Mouse (Mus musculus): ENCODE data around the gene Fam78a. TPM values are rescaled to one million over a fixed set of nuclear protein-coding genes. Genes with fewer than 3 reads are reported as not detected.

The Fam78a gene
- total RNA-seq, 2 experiments from 2014 or later: 6.2 to 9.6 TPM

DNA sequence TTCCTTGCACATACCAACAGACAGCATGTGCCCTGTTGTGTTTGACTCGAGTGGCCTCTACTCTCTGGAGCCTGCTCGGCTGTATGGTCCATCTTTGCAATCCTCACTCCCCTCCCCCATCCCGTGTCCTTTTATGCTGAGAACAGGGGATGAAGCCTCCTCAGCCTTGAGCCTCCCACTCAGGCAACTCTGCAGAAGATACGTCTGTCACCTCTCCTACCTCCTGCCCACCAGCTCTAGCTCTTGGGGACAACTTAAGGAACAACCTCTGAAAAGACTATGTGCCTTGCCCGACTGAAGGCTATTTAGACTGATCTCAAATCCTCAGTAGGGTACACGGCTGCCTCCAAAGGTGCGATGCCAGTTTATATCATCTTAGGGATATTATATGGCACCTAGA lies 18.9 kb upstream of the Fam78a start:
- DNase-seq (ENCODE audit: low spot score in 2 of 2): peak; percentile 46 to 68

DNA sequence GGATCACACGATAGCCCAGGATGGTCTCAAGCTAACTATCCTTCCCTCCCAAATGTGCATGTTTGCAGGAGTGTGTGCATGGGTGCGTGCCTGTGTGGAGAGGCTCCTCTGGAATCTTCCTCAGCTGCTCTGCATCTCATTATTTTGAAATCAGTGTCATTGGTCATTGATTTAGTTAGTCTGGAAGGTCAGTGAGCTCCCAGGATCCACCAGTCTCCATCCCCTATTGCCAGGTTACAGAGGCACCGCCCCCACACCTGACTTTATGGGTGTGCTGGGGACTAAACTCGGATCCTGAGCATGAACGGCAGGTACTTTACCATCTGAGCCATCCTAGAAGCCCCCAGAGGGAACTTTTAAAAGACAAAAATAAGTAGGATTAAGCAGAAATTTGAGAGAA lies 18.3 kb upstream of the Fam78a start:
- DNase-seq (ENCODE audit: low spot score in 2 of 2): no peak

DNA sequence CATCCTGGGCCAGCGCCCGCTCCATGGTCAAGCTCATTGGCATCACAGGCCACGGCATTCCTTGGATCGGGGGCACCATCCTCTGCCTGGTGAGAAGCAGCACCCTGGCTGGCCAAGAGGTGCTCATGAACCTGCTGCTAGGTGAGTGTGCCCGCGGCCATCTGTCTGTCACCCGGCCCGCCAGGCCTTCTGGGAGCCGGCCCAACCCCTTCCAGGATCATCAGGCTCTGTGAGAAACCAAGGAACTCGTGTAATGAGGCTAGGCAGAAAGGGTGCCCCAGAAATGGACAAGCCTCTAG lies 11.4 kb upstream of the Fam78a start:
- no peak for DNase-seq (ENCODE audit: low spot score in 2 of 2)

DNA sequence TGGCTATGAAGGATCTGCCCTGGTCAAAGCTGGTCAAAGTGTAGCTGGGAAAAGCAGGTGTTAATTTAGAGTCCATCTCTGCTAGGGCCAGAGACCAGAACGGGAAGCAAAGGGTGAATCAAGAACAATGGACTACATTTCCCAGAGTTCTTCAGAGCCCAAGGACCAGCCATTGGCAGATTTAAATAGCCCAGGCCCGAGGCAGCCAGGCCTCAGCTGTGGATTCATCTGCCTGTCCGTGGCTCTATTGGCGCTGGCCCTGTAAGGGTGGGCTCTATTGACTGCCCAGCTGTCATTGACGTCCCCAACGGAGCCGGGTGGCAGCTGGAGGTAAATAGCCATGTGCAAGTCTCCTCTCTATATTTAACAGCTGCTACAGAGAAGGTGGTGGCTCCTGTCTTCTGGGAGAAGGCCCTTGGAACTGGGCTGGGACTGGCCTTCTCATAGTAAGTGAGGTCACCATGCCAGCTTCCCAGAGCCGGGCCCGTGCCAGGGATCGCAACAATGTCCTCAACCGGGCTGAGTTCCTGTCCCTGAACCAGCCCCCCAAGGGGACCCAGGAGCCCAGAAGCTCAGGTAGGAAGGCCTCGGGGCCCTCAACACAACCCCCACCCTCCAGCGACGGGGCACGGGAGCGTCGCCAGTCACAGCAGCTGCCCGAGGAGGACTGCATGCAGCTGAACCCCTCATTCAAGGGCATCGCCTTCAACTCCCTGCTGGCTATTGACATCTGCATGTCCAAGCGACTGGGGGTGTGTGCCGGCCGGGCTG lies 10.9 kb upstream of the Fam78a start, which contains the start of gene Plpp7:
Gene Plpp7, plus strand, starts transcription at position 178 of the 771 bp plus-strand sequence.
- peak; percentile 70 to 84 for DNase-seq (ENCODE audit: low spot score in 2 of 2)

DNA sequence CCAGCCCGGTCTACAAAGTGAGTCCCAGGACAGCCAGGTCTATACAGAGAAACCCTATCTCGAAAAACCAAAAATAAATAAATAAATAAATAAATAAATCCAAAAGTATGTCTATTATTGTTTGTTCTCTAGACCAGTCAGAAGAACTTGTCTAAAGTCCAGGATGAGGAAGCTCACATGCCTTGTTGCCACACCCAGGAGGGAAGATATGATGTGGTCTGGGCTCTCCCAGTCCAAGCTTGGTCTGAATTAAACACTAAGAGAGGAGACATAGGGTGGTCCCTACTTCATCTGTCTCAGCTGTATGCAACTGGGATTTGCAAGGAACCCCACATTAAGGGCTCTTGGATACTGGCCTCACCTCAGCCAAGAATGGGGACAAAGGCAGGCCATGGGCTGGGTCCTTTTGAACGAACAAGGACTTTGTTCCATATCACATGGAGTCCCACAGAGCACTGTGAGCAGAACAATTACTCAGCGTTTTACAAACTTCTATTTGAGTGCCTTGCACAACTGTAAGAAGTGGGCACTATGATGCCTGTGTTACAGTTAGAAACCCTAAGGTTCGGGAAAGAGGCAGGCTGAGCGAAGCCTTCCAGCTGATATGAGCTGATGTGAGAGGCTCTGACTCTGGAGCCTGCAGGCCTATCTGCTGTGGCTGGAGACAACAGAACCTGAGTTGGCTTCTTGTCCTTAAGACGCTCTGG lies 9.5 kb upstream of the Fam78a start:
- no peak for DNase-seq (ENCODE audit: low spot score in 2 of 2)

DNA sequence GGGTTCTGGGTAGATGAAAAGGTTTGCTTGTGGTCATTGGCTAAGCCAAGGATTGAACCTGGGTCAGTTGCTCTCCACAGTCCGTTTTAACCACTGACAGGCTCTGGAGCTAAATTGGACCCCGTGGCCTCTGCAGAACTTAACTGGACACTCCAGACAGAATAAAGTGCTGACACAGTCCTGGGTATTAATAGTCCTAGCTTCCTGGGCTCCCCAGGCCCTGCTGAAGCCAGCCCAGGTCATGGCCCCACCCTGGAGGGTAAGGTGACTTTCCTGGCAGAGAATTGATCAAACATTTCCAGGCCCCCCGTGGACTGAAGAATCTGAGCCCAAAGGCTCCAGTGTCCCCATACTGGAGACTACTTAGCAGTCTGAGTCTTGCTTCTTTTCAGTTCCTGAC lies 7.3 kb upstream of the Fam78a start:
- no peak for DNase-seq (ENCODE audit: low spot score in 2 of 2)

DNA sequence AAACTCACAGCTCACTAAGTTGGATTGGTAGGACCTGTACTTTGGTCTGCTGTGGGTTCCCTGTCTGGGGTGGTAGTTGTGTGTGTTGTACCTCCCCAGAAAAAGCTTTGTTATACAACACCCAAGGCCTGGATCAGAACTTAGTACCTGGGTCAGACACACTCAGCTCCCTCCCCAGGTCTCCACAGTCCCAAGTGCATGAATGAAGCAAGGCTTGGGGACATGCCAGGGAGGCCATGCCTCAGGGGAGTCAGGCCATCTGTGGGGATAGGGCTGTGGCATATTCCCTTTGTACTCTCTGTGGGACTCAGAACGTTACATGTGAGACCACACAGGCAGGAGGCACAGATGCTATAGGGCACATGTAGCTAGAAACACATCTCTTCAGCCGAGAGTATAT lies 5.5 kb upstream of the Fam78a start:
- DNase-seq (ENCODE audit: low spot score in 2 of 2): no peak

DNA sequence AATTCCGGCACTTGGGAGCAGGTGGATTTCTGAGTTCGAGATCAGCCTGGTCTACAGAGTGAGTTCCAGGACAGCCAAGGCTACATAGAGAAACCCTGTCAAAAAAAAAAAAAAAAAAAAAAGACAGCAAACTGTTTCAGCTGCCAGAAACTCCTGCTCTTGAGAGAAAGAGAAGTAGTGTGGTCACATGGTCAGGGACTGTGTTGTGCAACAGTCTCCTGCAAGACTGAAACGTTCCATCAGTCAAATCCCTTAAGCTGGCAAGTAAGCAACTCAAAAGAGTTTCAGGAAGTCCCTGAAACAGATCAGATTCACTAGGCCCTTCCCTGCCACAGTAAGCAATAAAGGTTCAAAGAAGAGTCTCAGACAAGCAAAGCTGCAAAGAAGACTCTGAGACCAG lies 4.9 kb upstream of the Fam78a start:
- DNase-seq (ENCODE audit: low spot score in 2 of 2): no peak

DNA sequence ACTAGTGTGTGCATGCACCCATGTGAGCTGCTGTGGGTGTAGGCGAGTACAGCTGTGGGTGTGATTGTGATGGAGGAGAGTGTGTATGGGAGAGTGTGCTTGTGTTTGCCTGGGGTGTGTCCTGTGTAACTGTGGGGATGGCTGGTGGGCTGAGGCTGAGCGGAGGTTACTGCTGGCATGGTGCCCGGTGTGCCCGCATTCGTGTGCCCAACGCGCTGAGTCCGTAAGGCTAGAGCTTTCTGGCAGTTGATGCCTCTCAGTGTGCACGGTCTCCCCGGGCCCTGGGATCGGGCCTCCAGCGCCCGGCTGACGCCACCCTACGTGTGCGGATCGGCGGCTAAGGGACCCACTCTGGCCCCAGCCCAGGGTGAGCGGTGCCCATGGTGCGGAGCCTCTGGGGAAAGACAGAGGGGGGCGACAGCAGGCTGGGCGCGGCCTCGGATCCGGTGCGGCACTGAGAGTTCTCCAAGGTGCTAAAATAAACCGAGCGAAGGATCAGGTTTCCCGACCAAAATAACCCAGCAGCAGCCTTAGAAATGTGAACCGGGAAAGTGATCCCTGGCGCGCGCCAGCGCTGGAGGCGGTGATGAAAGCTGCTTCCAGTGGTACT lies 3.8 kb upstream of the Fam78a start:
- peak; percentile 67 to 80 for DNase-seq (ENCODE audit: low spot score in 2 of 2)

DNA sequence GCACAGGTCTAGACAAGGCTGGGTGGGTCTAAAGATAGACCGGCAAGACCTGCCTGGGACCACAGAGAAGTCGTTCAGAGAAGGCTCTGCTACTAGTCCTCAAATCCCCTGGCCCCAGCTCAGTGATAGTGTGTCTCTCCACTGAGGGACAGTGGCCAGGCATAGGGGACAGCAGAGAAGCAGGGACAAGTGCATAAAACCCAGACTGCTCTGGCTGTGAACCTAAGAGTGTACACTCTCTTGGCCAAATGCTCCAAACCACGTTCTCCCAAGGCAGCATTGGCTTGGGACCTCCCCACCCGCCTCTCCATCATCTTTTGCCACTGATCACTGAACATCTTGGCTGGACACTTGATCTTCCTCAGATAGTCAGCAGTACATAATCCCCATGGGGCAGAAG lies 2.9 kb upstream of the Fam78a start:
- no peak for DNase-seq (ENCODE audit: low spot score in 2 of 2)

DNA sequence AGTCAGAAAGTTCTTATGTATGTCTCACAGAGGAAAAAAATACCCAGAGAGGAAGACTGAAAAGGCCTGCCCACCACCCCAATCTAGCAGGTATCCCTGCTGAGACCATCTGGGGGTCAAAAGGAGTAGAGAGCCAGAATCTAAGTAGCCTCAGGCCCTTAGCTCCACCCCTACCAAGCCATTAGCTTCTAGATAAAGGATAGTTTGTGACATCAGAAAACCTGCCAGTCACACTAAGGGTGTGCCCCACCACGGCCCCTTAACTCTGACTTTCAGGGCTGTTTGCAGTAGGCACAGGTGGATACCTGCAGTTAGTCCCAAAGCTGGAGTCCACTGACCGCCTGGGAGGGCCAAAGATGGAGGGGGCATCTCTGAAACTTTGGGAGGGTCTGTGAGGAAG lies 574 bp upstream of the Fam78a start:
- DNase-seq (ENCODE audit: low spot score in 2 of 2): no peak

DNA sequence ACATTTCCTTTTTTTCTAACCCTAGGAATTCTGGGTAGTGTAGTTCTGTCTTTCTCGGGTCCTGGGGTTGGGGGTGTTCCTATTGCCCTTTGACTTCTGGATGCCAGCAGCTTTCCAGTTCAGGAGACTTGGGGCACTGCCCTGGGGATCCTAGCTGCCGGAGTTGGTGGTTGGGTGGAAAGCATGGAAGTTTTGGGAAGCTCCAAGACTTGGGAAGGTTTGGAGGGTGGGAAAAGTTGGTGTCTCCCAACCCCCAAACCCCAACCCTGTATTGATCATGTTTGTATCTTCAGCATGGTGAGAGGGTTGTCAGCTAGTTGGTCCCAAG lies 179 bp upstream of the Fam78a start:
- DNase-seq (ENCODE audit: low spot score in 2 of 2): no peak

DNA sequence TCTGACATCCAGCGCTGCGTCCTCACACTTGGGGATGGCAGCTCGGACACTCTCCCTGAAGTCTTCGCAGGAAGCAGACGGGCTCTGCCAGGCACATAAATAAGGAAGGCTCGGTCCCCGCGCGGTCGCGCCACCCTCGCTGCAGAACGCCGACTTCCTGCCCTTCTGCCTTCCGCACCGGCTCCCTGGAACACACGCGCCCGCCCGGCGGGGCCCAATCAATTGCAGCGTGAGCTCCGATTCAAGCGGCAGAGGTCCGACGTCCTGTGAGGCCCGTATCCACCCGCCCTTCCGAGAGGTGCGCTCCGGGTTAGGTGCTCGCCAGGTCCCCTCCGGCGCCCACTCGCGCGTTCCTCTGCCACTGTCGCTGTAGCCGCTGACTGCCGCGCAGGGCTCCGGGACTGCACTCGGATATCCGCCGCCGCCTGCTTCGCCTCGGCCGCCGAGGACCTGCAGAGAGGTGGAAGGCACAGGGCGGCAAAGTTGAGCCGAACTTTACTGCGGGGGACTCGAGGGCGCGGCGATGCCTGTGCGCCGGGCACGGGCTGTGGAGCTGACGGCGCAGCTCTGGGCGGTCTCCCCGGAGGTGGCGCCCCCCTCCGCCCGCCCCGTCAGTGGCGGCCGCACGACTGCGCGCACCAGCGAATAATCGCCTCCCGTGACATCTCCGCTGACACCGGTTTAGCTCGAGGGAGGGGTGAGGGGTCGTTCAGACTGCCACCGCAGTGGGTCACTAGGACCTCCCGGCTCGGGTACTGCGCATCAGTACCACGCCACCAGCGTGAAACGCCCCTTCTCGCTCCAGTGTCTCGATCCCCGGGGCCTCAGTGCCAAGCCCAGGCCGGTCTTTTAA lies 1.3 kb downstream of the Fam78a start:
- DNase-seq (ENCODE audit: low spot score in 2 of 2): peak; percentile 37 to 47

DNA sequence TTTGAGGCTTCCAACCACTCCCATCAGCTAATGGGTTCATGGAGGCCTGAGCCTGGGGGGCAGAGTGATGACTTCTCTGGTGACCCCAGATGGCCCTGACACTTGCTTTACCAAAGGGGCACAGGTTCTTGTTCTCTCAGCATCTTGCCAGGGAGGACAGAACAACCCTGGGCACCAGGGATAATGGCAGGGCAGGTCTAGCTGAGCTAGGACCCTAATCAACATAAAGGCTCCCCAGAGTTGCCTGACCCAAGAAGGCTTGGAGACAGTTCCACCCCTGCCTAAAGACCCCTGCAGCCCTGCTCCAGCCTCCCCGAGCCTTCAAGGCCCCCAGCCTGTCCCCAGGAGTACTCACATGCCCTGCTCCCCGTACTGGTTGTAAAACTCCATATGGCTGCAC lies 2.4 kb downstream of the Fam78a start:
- DNase-seq (ENCODE audit: low spot score in 2 of 2): no peak

DNA sequence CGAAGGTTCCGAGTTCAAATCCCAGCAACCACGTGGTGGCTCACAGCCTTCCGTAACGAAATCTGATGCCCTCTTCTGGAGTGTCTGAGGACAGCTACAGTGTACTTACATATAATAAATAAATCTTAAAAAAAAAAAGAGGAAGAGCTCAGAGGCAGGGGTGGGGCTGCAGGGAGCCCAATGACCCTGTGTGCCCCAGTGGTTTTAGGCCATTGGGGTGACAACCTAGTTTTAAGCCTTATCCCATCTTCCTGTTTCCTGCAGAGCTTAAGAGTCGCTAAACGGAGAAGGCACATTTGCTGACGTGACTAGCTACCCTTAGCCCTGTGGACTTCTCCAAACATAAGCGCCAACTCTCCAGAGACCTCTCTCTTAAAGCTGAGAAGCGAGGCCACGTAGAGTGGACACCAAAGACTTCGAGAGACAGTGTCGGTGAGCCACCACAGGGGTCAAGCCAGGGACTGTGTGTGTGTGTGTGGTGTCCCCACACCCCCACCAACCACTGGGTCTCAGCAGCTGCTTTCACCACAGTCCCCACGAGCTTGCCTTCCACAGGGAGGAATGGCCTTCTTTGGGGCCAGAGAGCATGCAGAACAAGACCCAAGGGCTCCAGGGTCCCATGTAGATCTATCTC lies 3.2 kb downstream of the Fam78a start:
- DNase-seq (ENCODE audit: low spot score in 2 of 2): no peak

DNA sequence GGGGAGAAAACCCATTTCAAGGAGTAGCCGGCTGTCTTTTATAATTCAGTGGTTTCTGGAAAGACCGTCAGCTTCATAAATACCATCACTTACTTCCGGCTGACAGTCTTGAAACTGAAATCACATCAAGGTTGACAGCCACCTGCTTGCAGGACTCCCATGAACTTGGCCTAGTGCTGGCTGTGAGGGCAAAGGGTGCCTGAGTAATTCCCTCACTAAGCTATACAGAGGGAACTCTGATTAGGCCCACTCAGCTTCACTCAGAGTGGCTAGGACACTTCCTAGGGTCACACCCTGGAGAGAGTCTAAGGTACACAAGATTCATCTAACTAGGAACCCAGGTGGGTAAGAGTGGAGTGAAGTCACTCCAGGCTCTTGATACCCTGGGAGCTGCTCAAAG lies 4.0 kb downstream of the Fam78a start:
- DNase-seq (ENCODE audit: low spot score in 2 of 2): no peak

DNA sequence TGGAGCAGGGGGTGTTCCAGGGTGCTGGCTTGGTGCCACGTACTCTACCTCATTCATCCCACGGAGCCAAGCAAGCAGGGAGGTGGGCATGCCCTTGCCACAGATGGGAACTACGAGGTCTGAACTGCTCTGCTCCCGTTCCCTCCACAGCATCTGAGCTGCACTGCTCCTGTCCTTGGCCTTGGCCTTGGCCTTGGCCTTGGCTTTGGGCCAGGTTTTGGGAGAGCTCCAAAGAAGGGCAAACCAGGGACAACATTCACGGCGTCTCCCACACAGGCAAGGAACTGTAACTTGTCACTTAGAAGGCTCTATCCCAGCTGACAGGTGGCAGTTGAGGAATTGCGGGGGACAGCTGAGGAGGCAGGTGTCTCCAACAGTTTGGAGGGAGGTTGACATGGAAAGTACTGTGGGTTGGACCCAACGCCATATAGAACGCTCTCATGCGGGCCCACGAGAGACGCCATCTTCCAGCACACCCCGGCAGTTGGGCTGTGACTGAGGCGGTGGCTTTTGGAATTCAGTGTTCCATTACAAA lies 5.4 kb downstream of the Fam78a start:
- no peak for DNase-seq (ENCODE audit: low spot score in 2 of 2)

DNA sequence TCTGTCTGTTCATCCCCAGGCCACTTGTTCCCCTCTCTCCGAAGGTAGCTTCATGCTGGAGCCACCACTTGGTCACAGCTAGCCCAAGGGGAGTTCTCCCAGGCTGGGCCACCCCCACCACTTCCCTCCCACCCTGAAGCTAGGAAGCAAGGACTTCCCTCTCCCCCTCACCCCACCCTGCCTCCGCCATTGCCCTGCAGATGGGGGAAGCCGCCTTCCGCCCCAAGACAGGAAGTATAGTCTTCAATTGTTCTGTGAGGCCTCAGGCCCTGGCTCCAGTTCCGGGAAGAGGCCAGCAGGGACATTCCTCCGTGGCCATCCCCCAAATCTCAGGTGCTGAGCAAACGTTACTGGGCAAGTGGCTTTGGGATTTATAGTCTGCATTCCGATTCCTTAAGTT lies 6.1 kb downstream of the Fam78a start:
- no peak for DNase-seq (ENCODE audit: low spot score in 2 of 2)

DNA sequence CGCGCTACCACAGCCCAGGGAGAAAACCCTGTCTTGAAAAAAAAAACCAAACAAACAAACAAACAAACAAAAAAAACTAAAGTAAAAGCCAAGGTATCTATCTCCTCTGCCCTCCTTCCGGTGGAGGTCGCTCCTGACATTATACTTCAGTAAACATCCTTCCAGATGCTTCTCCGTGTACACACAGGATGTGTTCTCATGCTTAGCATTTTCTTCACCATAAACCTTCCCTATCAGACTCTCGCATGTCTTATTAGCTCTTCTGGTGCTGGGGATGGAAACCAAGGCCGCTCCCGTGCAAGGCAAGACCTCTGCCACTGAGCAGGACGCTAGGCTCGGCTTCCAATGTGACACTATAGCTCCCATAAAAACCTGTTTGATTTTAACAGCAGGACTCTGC lies 6.9 kb downstream of the Fam78a start:
- DNase-seq (ENCODE audit: low spot score in 2 of 2): no peak

DNA sequence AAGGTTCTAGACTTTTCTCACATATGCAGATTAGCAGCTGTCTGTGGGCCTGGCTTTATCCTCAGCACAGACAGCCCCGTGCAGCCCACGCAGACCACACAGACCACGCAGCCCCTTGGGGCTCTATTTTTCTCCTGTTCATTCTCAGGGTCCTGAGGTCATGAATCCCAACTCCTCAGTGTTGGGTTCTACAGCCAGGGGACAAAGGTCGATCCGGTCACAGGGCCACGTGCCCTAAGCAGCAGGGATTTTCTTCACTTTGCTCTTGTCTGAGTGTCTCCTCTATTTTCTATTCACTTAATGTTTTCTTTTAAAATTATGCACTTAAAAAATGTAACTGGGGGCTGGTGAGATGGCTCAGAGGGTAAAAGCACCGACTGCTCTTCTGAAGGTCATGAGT lies 9.3 kb downstream of the Fam78a start:
- DNase-seq (ENCODE audit: low spot score in 2 of 2): no peak

DNA sequence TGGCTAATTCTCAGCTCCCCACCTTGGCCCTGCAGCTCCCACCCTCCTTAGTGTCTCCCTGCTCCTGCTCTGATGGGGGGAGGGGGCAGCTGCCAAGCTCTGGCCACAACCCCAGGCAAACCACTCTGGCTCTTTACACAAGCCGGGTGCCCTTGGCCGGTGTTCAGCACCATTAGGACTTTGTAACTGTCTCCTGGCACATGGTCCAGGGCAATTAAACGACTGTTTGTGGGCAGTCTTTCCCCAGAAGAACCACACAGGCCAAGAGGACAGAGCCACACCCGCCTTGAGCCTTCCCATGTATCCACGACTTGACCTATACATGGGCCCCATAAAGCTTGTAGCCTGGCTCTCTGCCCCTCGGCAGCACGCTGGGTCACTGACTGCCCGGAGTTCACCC lies 10.3 kb downstream of the Fam78a start:
- DNase-seq (ENCODE audit: low spot score in 2 of 2): no peak

All from left cerebral cortex, adult 18-20 months (tissue).